Mouse (Mus musculus) cerebellum, postnatal 36 days (tissue): ENCODE measurements around the gene Zfp423.
A peak's percentile ranks its signal among the peaks of the same experiment; 100 is the strongest.

Experiments used
- DNase-seq, 2 experiments: peaks; one replicate each; pipeline ENCODE4 v3.0.0; 2021 to 2022; ENCODE audit warnings: mixed read lengths in 2 of 2

Gene Zfp423

GRCm38 (mm10) chr8:87660916-87661910 is 298.2 kb downstream of the Zfp423 start:
- DNase-seq = no peak

- no peak for DNase-seq
Measured at GRCm38 (mm10) chr8:87660029-87660915, 299.1 kb downstream of the Zfp423 start.

GRCm38 (mm10) chr8:87657488-87657887 is 301.9 kb downstream of the Zfp423 start:
- no peak for DNase-seq

GRCm38 (mm10) chr8:87656484-87657230 is 302.7 kb downstream of the Zfp423 start:
- DNase-seq = peak; percentile 56 to 62

GRCm38 (mm10) chr8:87655946-87656345 is 303.4 kb downstream of the Zfp423 start:
- DNase-seq = no peak

- DNase-seq = no peak
Measured at GRCm38 (mm10) chr8:87647781-87648180, 311.6 kb downstream of the Zfp423 start.

GRCm38 (mm10) chr8:87645829-87646483 is 313.4 kb downstream of the Zfp423 start:
- DNase-seq = peak in 1 of 2 experiments; percentile 26

- peak; percentile 75 to 78 for DNase-seq
Measured at GRCm38 (mm10) chr8:87645371-87645770, 314.0 kb downstream of the Zfp423 start.

- DNase-seq = peak; percentile 48 to 65
Measured at GRCm38 (mm10) chr8:87640930-87641329, 318.5 kb downstream of the Zfp423 start.

- no peak for DNase-seq
Measured at GRCm38 (mm10) chr8:87636226-87636742, 323.1 kb downstream of the Zfp423 start.

GRCm38 (mm10) chr8:87631776-87632175 is 327.6 kb downstream of the Zfp423 start:
- no peak for DNase-seq

GRCm38 (mm10) chr8:87629656-87630055 is 329.7 kb downstream of the Zfp423 start:
- no peak for DNase-seq

- no peak for DNase-seq
Measured at GRCm38 (mm10) chr8:87621181-87621580, 338.2 kb downstream of the Zfp423 start.

GRCm38 (mm10) chr8:87620225-87620624 is 339.2 kb downstream of the Zfp423 start:
- peak; percentile 55 to 56 for DNase-seq

- DNase-seq = no peak
Measured at GRCm38 (mm10) chr8:87619529-87619928, 339.9 kb downstream of the Zfp423 start.

GRCm38 (mm10) chr8:87619118-87619517 is 340.3 kb downstream of the Zfp423 start:
- peak; percentile 69 to 70 for DNase-seq

GRCm38 (mm10) chr8:87613701-87614100 is 345.7 kb downstream of the Zfp423 start:
- no peak for DNase-seq
